Mouse (Mus musculus): Measurements from ENCODE around the gene Rab6a. TPM values are rescaled to one million over a fixed set of nuclear protein-coding genes. Genes with fewer than 3 reads are reported as not detected.

Rab6a gene
- total and polyA plus RNA-seq, 3 experiments: 43.2 to 92.8 (median 58.4) TPM

DNA sequence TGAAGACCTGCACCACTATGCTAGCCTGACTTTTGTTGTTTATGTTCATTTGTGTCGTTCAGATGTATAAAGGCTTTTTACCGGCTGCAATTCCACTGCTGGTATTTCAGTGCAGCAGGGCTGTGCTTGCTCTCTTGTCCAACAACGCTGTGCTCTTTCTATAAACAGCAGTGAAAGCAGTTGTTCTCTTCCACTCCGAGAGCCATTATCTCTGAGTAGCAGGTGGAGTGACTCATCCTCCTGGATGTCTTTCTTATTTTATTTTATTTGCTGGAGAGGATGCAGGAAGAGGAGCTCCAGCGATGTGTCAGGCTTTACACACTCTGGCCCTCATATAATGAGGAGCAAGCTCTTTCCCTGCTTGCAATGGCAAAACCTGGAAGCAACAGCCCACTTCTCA lies 7.0 kb upstream of the Rab6a start:
- Histone ChIP-seq H3K27me3 (ENCODE audit: control insufficient read depth in 1 of 2, insufficient read depth in 2 of 2, low read length in 2 of 2) (no peaks in the 10 kb centered on the region), H3K9me3 (replicated peaks; ENCODE audit: insufficient read depth, low read length) (no peaks in the 10 kb centered on the region), H3K36me3 (ENCODE audit: control insufficient read depth in 1 of 2, insufficient read depth in 2 of 2, low read length in 2 of 2) (peaks cover 0 to 31% of the 10 kb centered on the region in 2 experiments; a peak in 2 of 4 replicates), H3K9ac (ENCODE audit: control insufficient read depth, low read depth, low read length, poor library complexity, severe bottlenecking) (peak overlapping the region; percentile 46), H3K27ac (ENCODE audit: control insufficient read depth, low read depth, low read length) (peak overlapping the region; percentile 67), H3K79me2 (ENCODE audit: control insufficient read depth, insufficient read depth, low read length, poor library complexity) (no peaks in the 10 kb centered on the region), H3K4me3 (ENCODE audit: control insufficient read depth in 1 of 2, insufficient read depth in 1 of 2, low read depth in 2 of 2, low read length in 2 of 2) (peak overlapping the region; percentile 43 to 46), H3K4me1 (ENCODE audit: control insufficient read depth in 1 of 2, insufficient read depth in 2 of 2, low read length in 2 of 2) (peaks cover 9 to 14% of the 10 kb centered on the region in 2 experiments)
- TF ChIP-seq SIN3A (IDR thresholded peaks at IDR 0.05; ENCODE audit: low read length) (peak; percentile 62; the same call in 1 of the 2 replicates), MEF2A (IDR thresholded peaks at IDR 0.05; ENCODE audit: extremely low read depth, insufficient replicate concordance, low read depth, low read length, poor library complexity, severe bottlenecking) (no peak), ZNF384 (IDR thresholded peaks at IDR 0.05; ENCODE audit: low read depth, low read length) (no peak), RAD21 (IDR thresholded peaks at IDR 0.05; ENCODE audit: low read depth, low read length) (no peak), MAX (IDR thresholded peaks at IDR 0.05; ENCODE audit: low read length) (no peak), GATA1 (IDR thresholded peaks at IDR 0.05; ENCODE audit: low read depth, low read length) (peak; percentile 83), EP300 (IDR thresholded peaks at IDR 0.05; ENCODE audit: low read depth in 1 of 2, low read length in 2 of 2) (peak; percentile 77 to 90), RCOR1 (IDR thresholded peaks at IDR 0.05; ENCODE audit: low read depth, low read length) (peak; percentile 62; the same call in 1 of the 2 replicates), TBP (IDR thresholded peaks at IDR 0.05; ENCODE audit: low read depth, low read length) (peak; percentile 55), ETS1 (IDR thresholded peaks at IDR 0.05; ENCODE audit: low read depth, low read length) (peak; percentile 77), TAL1 (IDR thresholded peaks at IDR 0.05; ENCODE audit: low read length) (peak; percentile 93), CTCF (IDR thresholded peaks at IDR 0.05 in 2 of 3, conservative IDR thresholded peaks at IDR 0.05 in 1 of 3; ENCODE audit: control insufficient read depth in 1 of 3, insufficient read depth in 1 of 3, low read depth in 2 of 3, low read length in 3 of 3, poor library complexity in 1 of 3, severe bottlenecking in 1 of 3) (no peak), MXI1 (IDR thresholded peaks at IDR 0.05; ENCODE audit: low read depth, low read length) (no peak), MYC (IDR thresholded peaks at IDR 0.05; ENCODE audit: low read depth, low read length) (0 out of 2 replicates have a peak, but pooled peaks have one; percentile 15), MYB (IDR thresholded peaks at IDR 0.05; ENCODE audit: low read depth, low read length) (no peak; the same call in 1 of the 2 replicates), POLR2AphosphoS2 (IDR thresholded peaks at IDR 0.05; ENCODE audit: low read length) (no peak), JUND (IDR thresholded peaks at IDR 0.05; ENCODE audit: low read depth, low read length) (peak; percentile 97), KAT2A (conservative IDR thresholded peaks at IDR 0.05; ENCODE audit: low read depth, low read length) (no peak), NELFE (IDR thresholded peaks at IDR 0.05; ENCODE audit: low read depth, low read length) (no peak), USF1 (IDR thresholded peaks at IDR 0.05; ENCODE audit: low read depth, low read length) (no peak), HCFC1 (IDR thresholded peaks at IDR 0.05; ENCODE audit: low read depth, low read length) (no peak), CHD1 (IDR thresholded peaks at IDR 0.05; ENCODE audit: low read depth, low read length) (no peak), POLR2AphosphoS5 (IDR thresholded peaks at IDR 0.05; ENCODE audit: borderline replicate concordance, low read depth, low read length) (no peak), SMC3 (IDR thresholded peaks at IDR 0.05; ENCODE audit: low read depth, low read length) (no peak), MAFK (IDR thresholded peaks at IDR 0.05; ENCODE audit: borderline replicate concordance, low read depth, low read length) (no peak), TCF12 (IDR thresholded peaks at IDR 0.05; ENCODE audit: low read depth, low read length) (peak; percentile 78), ZKSCAN1 (IDR thresholded peaks at IDR 0.05; ENCODE audit: low read depth, low read length) (no peak)
- peak; percentile 82 for DNase-seq (ENCODE audit: low read depth, low spot score)

All from MEL (cell line).